Mouse (Mus musculus): Measurements from ENCODE around the gene Tmub2.

DNA sequence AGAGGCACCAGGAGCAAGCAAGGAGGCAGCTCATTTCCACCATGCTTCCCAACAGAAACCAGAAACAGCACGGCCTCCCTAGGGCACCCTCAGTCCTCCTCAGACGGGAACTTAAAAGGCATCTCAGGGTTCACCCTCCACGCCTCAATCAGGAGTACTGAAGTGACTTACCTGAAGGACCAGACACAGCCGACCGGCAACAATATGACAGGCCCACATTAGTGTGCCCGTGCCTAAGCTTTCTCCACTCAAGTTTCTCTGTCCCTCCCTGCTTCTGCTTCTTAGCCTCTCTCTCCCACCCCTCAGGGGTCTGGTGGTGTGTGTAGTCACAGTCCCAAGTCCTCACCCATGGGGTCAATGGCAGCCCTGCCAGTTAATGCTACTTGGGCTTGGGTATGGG is 27.9 kb downstream of the Tmub2 start:
- TF ChIP-seq CTCF (IDR thresholded peaks at IDR 0.05; ENCODE audit: control insufficient read depth, insufficient read depth, insufficient read length): no peak
- TF ChIP-seq MAX (IDR thresholded peaks at IDR 0.05): no peak
- no peak for TF ChIP-seq MYOG (IDR thresholded peaks at IDR 0.05; ENCODE audit: control insufficient read depth, extremely low read depth, insufficient read length)
- TF ChIP-seq USF1 (IDR thresholded peaks at IDR 0.05; ENCODE audit: low read depth): no peak
- TF ChIP-seq CEBPB (IDR thresholded peaks at IDR 0.05; ENCODE audit: low read depth): no peak

Measured in C2C12 (cell line).